Mouse (Mus musculus) spleen, adult 2 months (tissue): Measurements from ENCODE around the gene Wdr34. TPM values are rescaled to one million over a fixed set of nuclear protein-coding genes. Genes with fewer than 3 reads are reported as not detected.

Source experiments
- DNase-seq, 2 experiments: peaks; one replicate each; pipeline versions ENCODE4 v3.0.0 to v3.0.0-alpha.2; 2012 to 2021; ENCODE audit warnings: low spot score in 2 of 2, low read depth in 1 of 2
- H3K27ac ChIP-seq: fragments of 200-500 bp; 2 replicates; pipeline ENCODE4 v1.5.1; 2012; ENCODE audit warnings: low read length, inconsistent platforms; ENCODE audit not compliant: insufficient read depth
- H3K27me3 ChIP-seq: fragments of 200-500 bp; 2 replicates; pipeline ENCODE4 v1.6.1; 2012; ENCODE audit warnings: mild to moderate bottlenecking, moderate library complexity, low read length, inconsistent platforms; ENCODE audit not compliant: control insufficient read depth, insufficient read depth
- H3K36me3 ChIP-seq: fragments of 200-500 bp; 2 replicates; pipeline ENCODE4 v1.6.1; 2012; ENCODE audit warnings: mild to moderate bottlenecking, low read length, inconsistent platforms; ENCODE audit not compliant: control insufficient read depth, insufficient read depth
- H3K4me1 ChIP-seq: fragments of 200-500 bp; 2 replicates; pipeline ENCODE4 v1.6.1; 2011; ENCODE audit warnings: inconsistent platforms; ENCODE audit not compliant: control insufficient read depth, insufficient read depth, insufficient read length
- H3K4me3 ChIP-seq: fragments of 200-500 bp; 2 replicates; pipeline ENCODE4 v1.5.1; 2011; ENCODE audit warnings: mild to moderate bottlenecking, inconsistent platforms; ENCODE audit not compliant: insufficient read depth, insufficient read length; ENCODE audit errors: extremely low read depth
- CTCF ChIP-seq: fragments of 200-500 bp; IDR thresholded peaks from 2 replicates; pipeline ENCODE4 v1.5.1; 2011; ENCODE audit warnings: mild to moderate bottlenecking, inconsistent platforms; ENCODE audit not compliant: insufficient read depth, insufficient read length, insufficient replicate concordance; ENCODE audit errors: extremely low read depth
- POLR2A ChIP-seq: fragments of 200-500 bp; IDR thresholded peaks from 2 replicates; pipeline ENCODE4 v1.6.1; 2011; ENCODE audit warnings: low read depth, low read length, inconsistent platforms
- WGBS: fragments of 180-500 bp; shearing (Covaris S2); methylation state at CpG from one replicate; pipeline ENCODE4 v1.1.7; 2018; 5-methylcytosine and 5-hydroxymethylcytosine counted together
- polyA plus RNA-seq: library from polyadenylated mRNA; depleted of rRNA; stranded (reverse); fragments of >200 nt; gene quantifications from 2 replicates; pipeline ENCODE4 v1.2.3, GENCODE M21; 2012

Gene Wdr34
- polyA plus RNA-seq, 1 experiment, result 7.6 TPM

DNA sequence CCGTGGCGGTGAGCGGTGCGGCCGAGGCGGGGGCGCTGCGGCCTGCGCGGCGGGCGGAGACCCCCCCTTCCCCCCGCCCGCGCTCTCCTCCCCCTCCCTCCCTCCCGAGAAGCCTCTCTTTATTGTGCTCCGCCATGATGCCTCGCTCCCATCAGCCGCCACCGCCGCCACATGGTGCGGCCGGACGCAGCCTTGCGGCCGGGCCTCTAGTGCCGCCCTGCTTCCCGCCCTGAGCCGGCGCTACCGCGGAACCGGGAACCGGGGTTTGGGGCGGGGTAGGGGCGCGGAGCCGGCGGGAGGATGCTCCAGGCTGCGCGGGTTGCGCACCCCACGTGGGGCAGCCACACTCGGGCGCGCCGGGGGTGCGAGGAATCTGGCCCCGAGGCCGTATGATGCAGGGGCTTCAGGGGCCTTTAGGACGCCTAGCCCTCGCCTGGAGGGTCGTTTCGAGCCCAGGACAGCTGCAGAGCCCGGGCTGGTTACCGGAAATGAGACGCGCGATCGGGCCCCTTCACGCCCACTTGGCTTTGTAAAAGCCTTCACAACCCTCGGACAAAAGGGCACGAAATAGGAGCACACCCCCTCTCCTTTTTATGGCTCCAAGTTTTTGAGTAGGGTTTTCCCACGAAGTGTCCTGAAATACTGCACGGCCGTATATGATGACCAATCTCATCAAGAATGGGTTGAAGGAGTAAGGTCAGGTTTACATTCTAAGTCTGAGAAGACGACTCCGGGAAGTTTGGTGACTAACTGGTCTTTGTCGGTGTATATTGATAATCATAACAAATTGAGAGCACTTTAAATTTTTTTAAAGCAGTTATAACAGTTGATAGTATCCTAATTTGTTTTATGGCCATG lies 18.6 kb upstream of the Wdr34 start:
- DNase-seq, result peak in 1 of 2 experiments; percentile 47
- H3K4me3 ChIP-seq, result peak overlapping the region; percentile 96
- H3K27ac ChIP-seq, result peak overlapping the region; percentile 96
- WGBS, result under 1% methylated on average over 60 of the region's 69 CpGs
- H3K36me3 ChIP-seq, result peaks cover 10% of the 10 kb centered on the region
- H3K27me3 ChIP-seq, result no peaks in the 10 kb centered on the region
- TF ChIP-seq POLR2A, result no peak
- TF ChIP-seq CTCF, result no peak
- H3K4me1 ChIP-seq, result peaks cover 4% of the 10 kb centered on the region; the same call in 1 of the 2 replicates

DNA sequence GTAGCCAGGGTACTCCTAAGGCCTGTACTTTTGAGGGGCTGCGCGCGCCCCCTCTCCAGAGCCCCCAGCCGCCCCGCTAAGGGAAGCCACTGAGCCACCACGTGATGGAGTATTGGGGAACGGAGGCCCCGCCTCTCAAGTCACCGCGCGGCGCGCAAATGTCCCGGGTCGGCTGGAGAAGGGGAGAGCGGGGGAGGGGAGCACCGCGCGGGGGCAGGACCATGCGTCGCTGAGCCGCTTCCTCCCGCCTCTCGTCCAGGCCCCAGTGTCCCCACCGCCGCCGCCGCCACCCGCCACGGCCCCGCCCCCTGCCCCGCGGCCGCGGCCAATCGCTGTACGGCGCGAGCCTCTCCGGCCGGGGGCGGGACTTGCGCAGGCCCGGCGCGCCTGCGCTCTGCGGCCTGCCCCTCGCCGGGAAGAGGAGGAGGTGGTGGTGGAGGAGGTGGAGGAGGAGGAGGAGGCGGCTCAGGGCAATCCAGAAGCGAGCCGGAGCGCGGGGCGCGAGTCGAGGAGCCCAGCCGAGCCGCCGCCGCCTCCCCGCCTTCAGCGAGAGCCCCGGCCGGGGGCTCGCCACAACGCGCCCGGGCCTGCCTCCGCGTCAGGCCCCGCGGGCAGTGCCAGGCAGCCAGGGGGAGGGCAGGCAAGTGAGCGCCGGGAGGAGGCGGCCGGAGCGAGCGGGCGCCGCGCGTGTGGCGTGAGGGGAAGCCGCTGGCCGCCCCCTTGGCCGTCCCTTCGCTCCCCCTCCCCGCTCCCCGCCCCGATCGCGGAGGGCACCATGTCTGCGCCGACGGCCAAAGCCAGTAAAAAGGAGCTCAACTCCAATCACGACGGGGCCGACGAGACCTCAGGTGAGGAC lies 17.6 kb upstream of the Wdr34 start:
- Histone ChIP-seq H3K27ac (peak overlapping the region; percentile 96), H3K36me3 (peaks cover 10% of the 10 kb centered on the region), H3K4me1 (peaks cover 4% of the 10 kb centered on the region; the same call in 1 of the 2 replicates), H3K27me3 (no peaks in the 10 kb centered on the region), H3K4me3 (peak overlapping the region; percentile 96)
- peak; percentile 83 to 96 for DNase-seq
- 1% methylated on average over 37 of the region's 101 CpGs for WGBS
- TF ChIP-seq CTCF (no peak), POLR2A (peak; percentile 40; the same call in 1 of the 2 replicates)

DNA sequence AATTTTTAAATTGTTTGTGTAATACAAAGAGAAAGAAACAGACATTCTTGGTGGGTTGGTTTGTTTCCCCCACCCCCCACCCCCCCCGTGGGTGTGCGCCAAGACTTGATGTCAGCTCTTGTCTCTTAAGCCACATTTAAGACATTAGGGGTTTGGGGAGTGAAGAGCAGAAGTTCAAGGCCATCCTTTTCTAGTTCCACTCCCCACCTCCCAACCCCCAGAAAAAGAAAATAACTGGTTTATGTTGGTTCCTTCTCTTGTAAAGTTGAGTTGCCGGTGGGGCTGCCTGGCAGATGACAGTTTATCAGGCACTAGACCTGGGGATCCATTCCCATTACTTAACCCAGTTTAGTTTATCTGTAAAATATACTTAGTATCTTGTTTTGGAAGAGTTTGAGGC lies 15.6 kb upstream of the Wdr34 start:
- 36% methylated on average over 3 of the region's 3 CpGs for WGBS
- Histone ChIP-seq H3K4me1 (peaks cover 4% of the 10 kb centered on the region; the same call in 1 of the 2 replicates), H3K36me3 (peaks cover 5% of the 10 kb centered on the region), H3K27me3 (no peaks in the 10 kb centered on the region), H3K4me3 (no peak overlapping the region), H3K27ac (no peak overlapping the region)
- no peak for DNase-seq
- no peak for TF ChIP-seq CTCF
- TF ChIP-seq POLR2A, result no peak

DNA sequence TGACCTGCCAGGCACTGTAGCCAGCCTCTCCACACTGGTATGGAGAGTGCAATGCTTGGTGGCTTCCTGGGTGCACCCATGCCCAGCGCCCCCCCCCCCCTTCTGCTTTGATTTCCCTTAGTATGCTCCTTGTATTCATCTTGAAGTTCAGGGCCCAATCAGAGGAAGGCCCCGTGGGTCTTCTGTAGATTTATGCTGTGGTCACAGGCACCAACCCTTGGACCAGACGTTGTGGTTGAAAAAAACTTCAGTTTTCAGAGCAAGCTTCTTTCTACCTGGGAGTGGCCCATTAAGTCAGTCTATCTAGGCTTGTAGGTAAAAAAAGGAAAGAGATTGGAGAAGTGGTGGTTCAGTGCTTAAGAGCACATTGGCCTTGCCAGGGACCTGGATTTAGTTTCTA lies 15.1 kb upstream of the Wdr34 start:
- H3K4me1 ChIP-seq, result peaks cover 4% of the 10 kb centered on the region; the same call in 1 of the 2 replicates

DNA sequence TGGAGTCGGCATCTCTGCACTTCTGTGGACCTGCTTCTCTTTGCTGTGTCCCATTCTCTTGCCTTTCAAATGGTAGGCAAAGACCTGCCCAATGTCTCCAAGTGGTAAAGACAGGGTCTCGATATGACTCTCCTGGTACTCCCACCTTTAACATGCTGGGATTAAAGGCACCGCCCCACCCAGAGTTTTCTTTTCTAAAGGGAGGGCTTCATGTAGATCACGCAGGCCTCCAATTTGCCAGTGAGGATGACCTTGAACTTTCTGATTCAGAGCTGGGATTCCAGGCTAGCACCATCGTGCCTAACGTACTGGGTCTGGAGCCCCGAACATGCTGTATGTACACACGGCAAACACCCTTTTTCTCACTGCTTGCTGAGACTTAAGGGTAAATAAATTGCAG lies 14.6 kb upstream of the Wdr34 start:
- H3K36me3 ChIP-seq, result no peaks in the 10 kb centered on the region
- TF ChIP-seq POLR2A (no peak), CTCF (no peak)
- H3K4me3 ChIP-seq, result peak overlapping the region; percentile 70
- WGBS, result 10% methylated on average over 8 of the region's 8 CpGs
- DNase-seq, result no peak
- no peaks in the 10 kb centered on the region for H3K27me3 ChIP-seq
- H3K4me1 ChIP-seq, result peaks cover 4% of the 10 kb centered on the region; the same call in 1 of the 2 replicates
- peak overlapping the region; percentile 85 for H3K27ac ChIP-seq

More for the DNA sequence above, 15.1 kb upstream of the Wdr34 start:
- Histone ChIP-seq H3K36me3 (peaks cover 2% of the 10 kb centered on the region), H3K27me3 (no peaks in the 10 kb centered on the region), H3K27ac (peak overlapping the region; percentile 19; the same call in 1 of the 2 replicates), H3K4me3 (no peak overlapping the region)
- no peak for DNase-seq
- WGBS, result 10% methylated on average over 2 of the region's 3 CpGs
- TF ChIP-seq POLR2A, result no peak

DNA sequence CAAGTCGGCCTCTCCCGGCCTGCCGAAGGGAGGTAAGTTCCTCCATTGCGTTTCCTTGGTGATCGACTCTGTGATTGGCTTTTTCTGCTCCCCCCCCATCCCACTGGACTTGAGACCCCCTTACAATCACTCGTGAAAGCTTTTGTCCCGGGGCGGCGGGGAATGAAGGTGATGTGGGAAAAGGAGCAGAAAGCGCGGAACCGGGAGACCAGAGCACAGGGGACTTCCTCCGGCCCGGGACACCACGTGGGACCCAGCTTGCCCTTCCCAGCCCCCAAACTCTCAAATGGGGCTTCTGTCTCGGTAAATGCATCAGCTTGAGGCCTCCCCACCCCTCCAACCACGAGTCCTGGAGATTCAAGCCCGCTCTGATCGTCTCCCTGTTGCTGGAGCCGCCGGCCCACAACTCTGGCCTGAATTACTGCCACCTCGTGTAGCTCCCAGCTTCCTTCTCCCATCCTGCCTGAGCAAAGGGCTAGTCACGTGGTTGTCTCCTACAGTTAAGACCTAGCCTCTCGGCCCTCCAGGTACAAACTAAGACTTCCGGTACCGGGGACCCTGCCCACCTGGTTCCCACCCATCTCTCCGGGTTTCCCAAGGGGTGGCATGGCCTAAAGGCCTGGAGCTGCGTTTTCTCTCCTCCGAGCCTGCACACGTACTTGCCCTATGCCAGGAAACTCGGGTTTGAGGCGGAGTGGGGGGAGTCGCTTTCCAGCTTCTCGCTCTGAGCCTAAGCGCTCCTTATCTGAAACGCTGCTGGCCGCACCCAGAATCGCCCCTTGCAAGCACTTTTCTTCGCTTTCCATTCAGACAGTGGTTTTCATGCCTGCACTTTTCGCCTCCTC lies 13.8 kb upstream of the Wdr34 start:
- Histone ChIP-seq H3K4me3 (peak overlapping the region; percentile 70), H3K27me3 (no peaks in the 10 kb centered on the region), H3K36me3 (no peaks in the 10 kb centered on the region), H3K27ac (peak overlapping the region; percentile 85), H3K4me1 (peaks cover 4% of the 10 kb centered on the region; the same call in 1 of the 2 replicates)
- peak in 1 of 2 experiments; percentile 46 for DNase-seq
- 1% methylated on average over 40 of the region's 40 CpGs for whole genome bisulfite sequencing
- TF ChIP-seq POLR2A (no peak; the same call in 1 of the 2 replicates), CTCF (no peak)
